Mouse (Mus musculus) testis, adult 2 months (tissue): Measurements from ENCODE around the gene Gadd45gip1.

Experiments
- CTCF ChIP-seq: fragments of 200-500 bp; IDR thresholded peaks from 2 replicates; pipeline ENCODE4 v1.5.1; 2012; ENCODE audit warnings: low read depth, mild to moderate bottlenecking, inconsistent platforms, low read length, moderate library complexity; ENCODE audit not compliant: control insufficient read depth, insufficient read depth, insufficient replicate concordance
- POLR2A ChIP-seq: fragments of 200-500 bp; IDR thresholded peaks from 2 replicates; pipeline ENCODE4 v1.6.1; 2012; ENCODE audit warnings: low read depth, mild to moderate bottlenecking, inconsistent platforms, low read length, moderate library complexity; ENCODE audit not compliant: control insufficient read depth

DNA sequence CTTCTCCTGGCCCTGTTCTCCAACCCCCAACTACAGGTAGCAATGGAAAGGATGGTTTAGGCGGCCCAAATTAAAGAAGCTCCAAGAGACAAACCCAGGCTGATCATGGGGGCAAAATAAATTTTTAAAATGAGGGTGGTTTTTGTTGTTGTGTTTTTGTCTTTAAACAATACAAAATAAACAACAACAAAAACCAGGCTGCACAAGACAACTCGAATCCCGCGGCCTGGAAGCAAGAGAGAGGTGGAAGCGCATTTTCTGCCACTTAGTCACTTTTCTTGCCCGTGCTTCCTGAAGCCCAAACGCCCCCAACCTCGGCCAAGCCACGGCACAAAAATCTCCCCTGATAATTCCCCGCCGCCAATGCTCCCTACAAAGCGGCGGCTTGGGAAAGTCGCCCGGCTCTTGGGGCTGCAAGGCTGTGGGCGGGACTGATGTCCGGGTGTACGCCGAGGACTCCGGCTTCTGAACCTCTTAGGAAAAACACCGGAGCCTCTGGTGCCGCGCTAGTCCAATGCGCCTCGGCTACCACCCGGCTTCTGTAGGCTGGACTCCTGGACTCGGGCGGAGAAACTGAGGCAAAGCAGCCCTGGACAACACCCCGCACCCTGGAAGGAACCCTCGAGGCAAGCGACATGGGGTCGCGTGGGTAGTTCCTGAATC lies 47.3 kb upstream of the Gadd45gip1 start:
- TF ChIP-seq CTCF = no peak
- no peak for TF ChIP-seq POLR2A
